Mouse (Mus musculus) c-Kit-positive CD71-positive TER-119-positive erythroid progenitor cells, embryonic 14.5 days (primary cell): Measurements from ENCODE around the gene Nynrin.
A peak's percentile ranks its signal among the peaks of the same experiment; 100 is the strongest.

Source experiments
- DNase-seq: peaks from one replicate; pipeline ENCODE4 v3.0.0-alpha.2; 2013; ENCODE audit warnings: low spot score

The Nynrin gene

DNA sequence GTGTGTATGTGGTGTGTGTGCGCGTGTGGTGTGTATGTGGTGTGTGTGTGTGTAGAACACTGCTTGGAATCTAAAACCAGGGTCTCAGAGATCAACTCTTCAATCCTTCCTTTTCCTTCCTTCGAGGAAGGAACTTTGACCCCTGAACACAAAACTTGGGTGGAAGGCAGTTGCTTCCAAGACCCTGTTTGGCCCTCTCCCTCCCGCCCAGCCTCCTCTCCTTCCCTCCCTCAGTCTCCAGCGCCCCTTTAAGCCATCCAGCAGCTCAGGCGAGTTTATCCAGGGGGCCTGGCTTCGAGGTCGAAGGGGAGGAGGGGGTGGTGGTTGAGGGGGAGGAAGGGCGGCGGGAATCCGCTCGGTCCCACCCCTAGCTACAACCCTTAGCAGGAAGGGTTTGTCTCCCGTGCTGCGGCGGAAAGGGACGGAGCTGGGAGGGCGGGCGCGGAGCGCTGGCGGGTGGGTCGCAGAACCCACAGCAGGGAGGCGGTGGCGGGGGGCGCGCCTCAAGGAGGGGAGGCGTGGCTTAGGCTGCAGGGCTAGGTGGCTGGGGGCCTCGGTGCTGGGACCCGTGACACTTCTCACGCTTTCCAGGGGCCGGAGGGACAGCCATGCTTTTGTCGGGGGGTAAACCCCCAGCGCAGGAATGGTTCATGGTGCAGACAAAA lies at the start of gene Nynrin:
TSS of gene Nynrin (plus strand) at position 390 of the 665 bp plus-strand sequence.
- no peak for DNase-seq

DNA sequence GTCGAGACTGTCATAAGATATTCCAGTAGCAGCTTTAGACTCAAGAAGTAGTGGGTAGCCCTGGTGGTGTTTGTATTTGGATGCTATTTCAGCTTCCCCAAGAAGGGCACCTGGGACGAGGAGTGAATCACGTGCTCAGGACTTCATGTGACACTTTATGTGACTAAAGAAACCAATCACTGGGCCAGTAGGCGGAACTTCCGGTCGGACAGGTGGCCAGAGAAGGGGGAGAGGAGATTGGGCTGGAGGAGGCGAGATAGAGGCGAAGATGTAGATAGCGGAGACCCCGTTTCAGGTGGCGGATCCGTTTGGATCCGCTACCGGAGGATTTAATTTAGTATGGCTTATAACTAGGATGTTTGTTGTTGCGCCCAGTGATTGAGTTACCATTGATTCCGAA lies 38.9 kb upstream of the Nynrin start:
- peak; percentile 38 for DNase-seq

DNA sequence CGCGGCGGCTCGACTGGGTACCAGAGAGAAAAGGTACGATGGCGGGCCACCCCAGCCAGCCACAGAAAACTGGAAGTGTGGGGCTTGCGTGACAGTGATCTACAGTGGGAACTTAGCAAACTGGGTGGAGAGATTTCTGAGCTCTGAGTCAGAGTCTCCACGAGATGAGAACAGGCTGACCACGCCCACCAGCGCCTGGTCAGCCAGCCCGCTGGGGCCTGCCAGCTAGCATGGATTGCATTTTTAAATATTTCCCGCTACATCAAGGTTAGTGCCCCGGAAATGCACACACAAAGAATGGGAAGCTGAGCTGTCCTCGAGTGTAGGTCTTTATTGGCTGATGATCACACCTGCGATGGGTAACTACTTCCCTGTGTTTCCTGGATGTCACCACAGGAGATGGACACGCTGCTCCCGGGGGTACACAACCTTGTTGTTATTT lies 38.5 kb upstream of the Nynrin start:
- no peak for DNase-seq

- no peak for DNase-seq
These were observed 33.9 kb upstream of the Nynrin start for GRCm38 (mm10) chr14:55819845-55820405.

- DNase-seq, result no peak
These were observed 33.2 kb upstream of the Nynrin start for GRCm38 (mm10) chr14:55820576-55820975.

DNA sequence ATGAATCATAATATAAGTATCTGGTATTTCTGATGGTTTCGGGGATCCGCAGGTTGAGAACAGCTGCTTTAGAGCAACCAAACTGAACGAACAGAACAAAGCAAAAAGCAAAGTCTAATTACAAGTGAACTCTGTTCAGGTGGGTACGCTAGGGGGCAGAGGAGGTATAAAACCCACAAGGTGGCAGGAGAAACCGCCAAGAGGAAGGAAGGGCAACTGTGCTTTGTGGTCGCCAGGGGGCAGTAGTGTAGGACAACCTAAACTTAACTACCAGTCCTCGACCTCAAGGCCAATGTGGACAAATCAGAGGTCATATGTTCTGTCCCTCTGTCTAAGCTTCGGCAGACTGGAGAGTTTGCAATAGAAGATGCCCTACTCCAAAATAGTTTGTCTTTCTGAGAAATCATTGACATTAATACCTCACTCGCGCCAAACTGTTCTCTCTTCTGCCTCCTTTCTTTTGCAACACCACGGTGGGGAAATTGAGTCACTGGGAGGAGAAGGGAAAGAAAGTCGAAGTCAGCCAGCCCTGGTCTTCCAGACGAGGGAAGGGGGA lies 31.3 kb upstream of the Nynrin start:
- DNase-seq, result peak; percentile 65

DNA sequence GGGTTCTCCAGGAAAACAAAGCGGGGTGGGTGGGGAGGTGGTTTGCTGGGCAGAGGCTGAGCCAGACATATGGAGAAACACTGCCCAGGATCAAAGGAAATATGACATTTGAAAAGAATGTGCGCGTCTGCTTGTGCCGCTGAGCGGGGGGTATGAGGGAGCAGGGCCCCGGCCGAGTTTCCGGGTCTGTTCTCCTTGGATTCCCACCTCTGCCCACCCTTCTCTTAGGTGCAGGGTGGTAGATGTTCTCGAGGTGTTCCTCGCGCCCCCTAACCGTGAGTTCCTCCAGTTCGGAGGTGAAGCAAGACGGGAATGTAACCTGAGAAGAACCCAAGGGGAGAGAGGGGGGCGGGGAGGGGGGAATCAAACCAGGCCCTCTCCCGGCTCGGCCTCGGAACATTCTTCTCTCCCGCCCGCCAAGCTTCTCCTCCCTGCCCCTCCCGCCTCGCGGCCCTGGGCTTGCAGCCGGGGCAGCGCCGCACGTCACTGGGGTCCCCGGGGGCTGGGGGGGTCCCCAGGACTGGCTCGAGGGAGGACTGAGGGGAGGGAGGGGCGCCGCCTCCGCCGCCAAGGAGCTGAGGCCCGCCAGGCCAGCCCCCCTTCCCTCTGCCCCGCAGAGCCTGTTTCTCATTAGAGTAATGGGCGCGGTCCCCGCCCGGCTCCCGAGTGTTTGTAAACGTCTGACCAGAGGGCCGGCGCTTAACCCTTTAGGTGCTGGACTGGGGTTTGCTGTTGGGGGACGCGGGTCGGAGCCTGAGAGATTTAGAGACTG lies 30.6 kb upstream of the Nynrin start, which contains the start of gene Nfatc4:
TSS of gene Nfatc4 (plus strand) at position 154 of the 772 bp plus-strand sequence.
- no peak for DNase-seq

DNA sequence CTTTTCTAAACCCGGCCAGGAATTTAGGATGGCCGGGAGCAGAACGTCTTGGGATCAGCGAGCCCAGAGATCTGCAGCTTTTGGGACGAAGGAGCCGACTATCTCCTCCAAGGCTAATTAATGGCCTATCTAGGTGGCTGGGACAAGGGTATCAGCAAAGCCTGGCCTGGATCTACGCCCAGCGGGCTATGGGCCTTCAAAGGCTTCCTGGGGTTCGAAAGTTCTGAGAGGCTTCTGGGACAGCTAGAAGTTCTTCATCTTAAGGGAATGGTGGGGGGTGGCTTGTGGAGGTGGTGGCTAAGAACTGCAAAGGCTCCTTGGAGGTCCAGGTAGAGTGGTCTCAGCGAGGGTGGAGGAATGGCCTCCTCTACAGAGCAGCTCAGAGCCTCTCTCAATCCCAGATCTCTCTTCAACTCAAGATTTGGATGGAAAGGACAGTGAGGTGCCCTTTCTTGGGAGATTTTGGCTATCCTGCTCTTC lies 29.8 kb upstream of the Nynrin start:
- DNase-seq, result no peak

DNA sequence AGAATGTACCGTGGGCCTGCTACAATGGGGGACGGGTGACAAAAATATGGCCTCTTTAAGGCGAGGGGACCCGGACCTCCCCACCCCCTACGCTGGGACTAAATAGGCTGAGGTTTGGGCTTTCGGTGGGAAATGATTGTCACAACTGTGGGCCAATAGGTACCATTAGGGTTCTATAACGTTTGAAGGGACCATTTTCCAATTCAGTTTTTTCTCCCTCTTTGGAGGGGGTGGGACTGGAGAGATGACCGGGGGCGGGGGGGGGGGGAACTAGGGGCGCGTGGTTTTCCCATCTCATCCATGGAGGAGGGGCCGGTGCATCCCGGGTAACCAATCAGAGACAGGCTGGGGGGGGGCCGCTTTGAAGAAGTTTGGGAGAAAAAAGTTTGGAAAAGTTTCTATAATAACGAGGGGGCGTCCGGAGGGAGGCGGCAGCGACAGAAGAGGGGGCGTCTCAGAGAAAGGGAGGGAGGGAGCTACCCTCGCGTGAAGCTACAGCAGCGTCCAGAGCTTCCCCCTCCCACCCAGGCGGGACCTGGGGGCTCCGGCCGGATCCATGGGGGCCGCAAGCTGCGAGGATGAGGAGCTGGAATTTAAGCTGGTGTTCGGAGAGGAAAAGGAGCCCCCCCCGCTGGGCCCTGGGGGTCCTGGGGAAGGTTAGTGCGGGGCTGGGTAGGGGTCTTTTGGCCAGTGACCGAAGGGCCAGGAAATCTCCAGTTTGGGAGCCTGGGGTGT lies 29.2 kb upstream of the Nynrin start:
- DNase-seq, result no peak

DNA sequence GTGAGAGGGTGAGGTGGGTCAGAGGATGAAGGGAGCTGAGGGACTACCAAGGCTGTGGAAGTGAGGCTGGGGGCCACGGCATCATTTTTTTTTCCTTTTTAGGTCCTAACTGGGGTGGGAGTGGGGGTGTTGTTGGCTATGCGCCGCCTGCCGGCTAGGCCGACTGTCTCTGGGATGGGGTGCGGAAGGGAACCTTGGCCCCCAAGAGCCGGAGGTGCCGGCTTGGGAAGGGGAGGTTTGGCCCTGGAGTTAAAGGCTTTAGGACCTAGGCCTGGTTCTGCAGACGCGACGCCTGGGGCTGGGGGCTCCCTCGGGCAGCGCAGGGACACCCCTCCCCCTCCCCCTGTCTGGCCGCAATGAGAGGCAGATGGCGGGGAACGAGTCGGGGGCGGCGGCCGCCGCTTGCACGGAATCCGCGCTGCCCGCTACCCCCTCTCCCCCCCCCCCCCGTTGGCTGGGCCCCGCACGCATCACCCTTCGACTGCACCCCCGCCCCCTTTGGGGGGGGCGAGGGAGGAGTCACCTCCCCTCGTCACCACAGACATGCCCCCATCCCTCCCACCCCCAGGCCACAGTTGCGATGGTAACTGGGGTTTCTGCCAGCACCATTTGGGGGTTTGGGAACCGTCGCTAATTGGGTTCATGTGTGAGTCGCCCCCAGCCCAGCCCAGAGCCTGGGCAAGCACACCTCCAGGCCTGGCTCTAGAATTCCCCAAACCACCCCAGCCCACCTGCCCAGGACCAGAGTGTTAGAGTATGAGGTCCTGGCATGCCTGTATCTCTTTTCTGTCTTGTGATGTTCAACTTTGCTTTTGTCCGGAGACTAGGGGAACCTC lies 28.4 kb upstream of the Nynrin start:
- no peak for DNase-seq

DNA sequence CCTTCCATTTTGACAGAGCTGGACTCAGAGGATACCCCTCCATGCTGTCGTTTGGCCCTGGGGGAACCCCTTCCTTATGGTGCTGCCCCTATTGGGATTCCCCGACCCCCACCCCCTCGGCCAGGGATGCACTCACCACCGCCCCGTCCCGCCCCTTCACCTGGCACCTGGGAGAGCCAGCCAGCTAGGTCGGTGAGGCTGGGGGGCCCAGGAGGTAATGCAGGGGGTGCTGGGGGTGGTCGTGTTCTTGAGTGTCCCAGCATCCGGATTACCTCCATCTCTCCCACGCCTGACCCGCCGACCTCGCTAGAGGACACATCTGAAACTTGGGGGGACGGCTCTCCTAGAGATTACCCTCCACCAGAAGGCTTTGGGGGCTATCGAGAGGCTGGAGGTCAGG lies 27.7 kb upstream of the Nynrin start:
- no peak for DNase-seq

- DNase-seq, result no peak
These were observed 27.1 kb upstream of the Nynrin start for GRCm38 (mm10) chr14:55826551-55827340.

DNA sequence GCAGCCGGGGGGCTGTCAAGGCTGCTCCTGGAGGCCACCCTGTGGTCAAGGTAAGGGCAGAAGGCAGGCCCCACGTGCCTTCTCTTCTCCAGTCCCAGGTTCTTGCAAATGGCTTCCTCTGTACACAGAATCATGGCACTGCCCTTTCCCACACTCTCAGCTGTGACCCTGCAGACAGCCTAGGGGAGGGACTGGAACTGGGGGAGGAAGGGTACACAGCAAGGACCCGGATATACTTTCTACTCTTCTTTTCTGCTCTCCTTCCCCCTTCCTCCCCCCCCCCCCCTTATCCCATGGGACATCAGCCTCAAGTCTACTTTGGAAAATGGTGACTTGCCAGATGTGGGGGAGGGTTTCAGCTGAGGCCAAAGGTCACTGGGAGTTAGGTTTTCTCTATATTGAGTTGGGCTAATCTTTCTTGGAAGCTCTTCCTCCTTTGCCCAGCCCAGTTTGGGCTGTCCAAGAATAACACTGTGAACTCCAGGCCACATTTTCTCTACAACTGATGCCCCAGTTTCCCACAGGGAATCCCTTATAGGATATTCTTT lies 25.0 kb upstream of the Nynrin start:
- DNase-seq, result no peak

DNA sequence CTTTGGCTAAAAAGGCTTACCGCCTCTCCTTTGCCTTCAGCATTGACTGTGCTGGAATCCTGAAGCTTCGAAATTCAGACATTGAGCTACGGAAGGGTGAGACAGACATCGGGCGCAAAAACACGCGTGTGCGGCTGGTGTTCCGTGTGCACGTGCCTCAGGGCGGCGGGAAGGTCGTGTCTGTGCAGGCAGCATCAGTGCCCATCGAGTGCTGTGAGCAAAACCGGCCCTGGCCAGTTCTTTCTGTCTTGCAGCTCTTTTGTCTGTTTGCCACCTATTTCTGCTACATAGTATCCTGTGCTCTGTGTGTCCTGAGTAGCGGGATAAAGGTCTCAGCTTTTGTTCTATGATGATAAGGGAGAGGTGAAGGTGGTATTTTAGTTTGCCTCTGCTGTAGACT lies 24.0 kb upstream of the Nynrin start:
- no peak for DNase-seq

GRCm38 (mm10) chr14:55830331-55830730 lies 23.5 kb upstream of the Nynrin start:
- DNase-seq, result no peak

DNA sequence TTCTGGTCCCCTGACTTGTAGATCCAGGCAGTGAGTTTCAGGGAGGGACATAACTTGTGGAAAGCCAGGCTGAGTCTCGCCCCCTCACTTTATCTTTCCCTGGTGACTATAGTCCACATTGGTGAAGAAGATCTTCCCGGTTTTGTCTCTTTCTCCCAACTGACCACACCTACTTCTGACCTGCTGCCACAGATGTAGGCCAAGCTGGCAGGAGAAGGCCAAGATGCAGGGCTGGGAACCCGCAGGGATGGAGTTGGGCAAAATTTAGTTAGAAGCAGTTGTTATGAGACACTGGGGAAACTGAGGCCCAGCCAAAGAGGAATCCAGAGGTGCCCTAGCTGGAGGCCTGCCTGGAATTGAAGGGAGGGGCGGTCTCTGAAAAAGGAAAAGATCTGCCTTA lies 20.7 kb upstream of the Nynrin start:
- DNase-seq, result no peak

GRCm38 (mm10) chr14:55834808-55835533 lies 18.8 kb upstream of the Nynrin start:
- no peak for DNase-seq

GRCm38 (mm10) chr14:55838312-55838711 lies 15.5 kb upstream of the Nynrin start:
- DNase-seq, result no peak

DNA sequence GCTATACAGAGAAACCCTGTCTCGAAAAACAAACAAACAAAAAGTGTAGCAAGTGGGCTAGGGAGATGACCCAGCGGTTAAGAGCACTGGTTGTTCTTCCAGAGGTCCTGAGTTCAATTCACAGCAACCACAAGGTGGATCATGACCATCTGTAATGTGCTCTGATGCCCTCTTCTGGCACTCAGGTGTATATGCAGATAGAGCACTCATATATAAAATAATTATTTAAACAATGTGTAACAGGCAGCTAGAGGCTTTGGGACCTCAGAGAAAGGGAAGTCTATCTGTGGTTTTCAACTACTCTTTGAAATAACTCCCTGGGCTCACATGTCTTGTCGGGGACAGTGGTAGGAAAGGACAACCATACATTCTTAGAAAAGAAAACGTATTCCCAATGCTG lies 15.1 kb upstream of the Nynrin start:
- no peak for DNase-seq
